Mouse (Mus musculus) forebrain, embryonic 16.5 days (tissue): ENCODE results near the gene Alg1. TPM values are rescaled to one million over a fixed set of nuclear protein-coding genes. Genes with fewer than 3 reads are reported as not detected.
"Not testable (repeated sequence)": the region's sequence is repeated elsewhere in the genome, so short reads cannot be mapped to it uniquely, and the experiment has no call there.

Source experiments
- ATAC-seq: fragments of 200-750 bp; cut with Nextera tagmentation; 2 replicates; pipeline ENCODE4 v1.8.0; 2017; ENCODE audit warnings: mild to moderate bottlenecking, moderate library complexity
- H3K27ac ChIP-seq: fragments of 300-500 bp; sonication (generic); 2 replicates; pipeline ENCODE4 v1.5.1; 2014; ENCODE audit warnings: low read length, control low read depth
- H3K27me3 ChIP-seq: fragments of 300-500 bp; sonication (generic); replicated peaks from 2 replicates; pipeline ENCODE4 v1.6.1; 2014; ENCODE audit warnings: low read length; ENCODE audit not compliant: control insufficient read depth, insufficient read depth
- H3K36me3 ChIP-seq: fragments of 300-500 bp; sonication (generic); 2 replicates; pipeline ENCODE4 v1.6.1; 2014; ENCODE audit not compliant: control insufficient read depth, insufficient read depth
- H3K4me1 ChIP-seq: fragments of 300-500 bp; sonication (generic); replicated peaks from 2 replicates; pipeline ENCODE4 v1.6.1; 2014; ENCODE audit warnings: low read length; ENCODE audit not compliant: control insufficient read depth, insufficient read depth
- H3K4me2 ChIP-seq: fragments of 300-500 bp; sonication (generic); 2 replicates; pipeline ENCODE4 v1.6.1; 2014; ENCODE audit warnings: mild to moderate bottlenecking, low read length, control low read depth
- H3K4me3 ChIP-seq: fragments of 300-500 bp; sonication (generic); replicated peaks from 2 replicates; pipeline ENCODE4 v1.5.1; 2014; ENCODE audit warnings: mild to moderate bottlenecking, low read length, control low read depth
- H3K9ac ChIP-seq: fragments of 300-500 bp; sonication (generic); replicated peaks from 2 replicates; pipeline ENCODE4 v1.6.1; 2014; ENCODE audit warnings: low read depth, low read length, control low read depth
- H3K9me3 ChIP-seq: fragments of 300-500 bp; sonication (generic); 2 replicates; pipeline ENCODE4 v1.6.1; 2016; ENCODE audit warnings: low read length; ENCODE audit not compliant: control insufficient read depth
- WGBS: fragments of 180-500 bp; shearing (Covaris S2); extraction: QIAGEN DNeasy Blood & Tissue Kit; methylation state at CpG from one replicate; pipeline ENCODE4 v1.1.7; 2014; 5-methylcytosine and 5-hydroxymethylcytosine counted together
- polyA plus RNA-seq: library from polyadenylated mRNA; unstranded; fragments of >200 nt; fragmentation: Nextera tagmentation; extraction: Ambion mirVana; gene quantifications from 2 replicates; pipeline ENCODE4 v1.2.1, GENCODE M21; 2015

Alg1 gene
- polyA plus RNA-seq, 1 experiment from 2014 or later, result 42.6 TPM

DNA sequence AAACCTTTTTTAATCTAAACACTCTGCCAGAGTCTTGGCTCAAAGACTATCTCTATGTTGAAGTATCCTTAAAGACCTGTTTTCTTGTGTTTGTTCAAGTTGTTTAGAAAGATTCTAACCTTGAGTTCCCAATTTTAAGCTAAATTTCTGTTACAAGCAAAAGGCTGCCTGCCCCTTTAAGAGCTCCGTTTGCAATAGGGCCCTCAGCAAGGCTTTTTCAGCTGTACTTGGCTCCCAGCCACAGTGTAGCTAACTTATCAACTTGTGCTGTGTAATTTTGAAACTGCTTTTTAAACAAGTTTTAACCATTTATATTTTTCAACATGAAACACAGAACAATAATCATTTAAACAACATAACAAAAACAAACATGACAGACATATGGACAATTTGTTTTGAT is 6.9 kb upstream of the Alg1 start:
- not testable (repeated sequence) for H3K36me3 ChIP-seq, H3K4me1 ChIP-seq
- 0% methylated on average over 1 of the region's 1 CpGs for WGBS

DNA sequence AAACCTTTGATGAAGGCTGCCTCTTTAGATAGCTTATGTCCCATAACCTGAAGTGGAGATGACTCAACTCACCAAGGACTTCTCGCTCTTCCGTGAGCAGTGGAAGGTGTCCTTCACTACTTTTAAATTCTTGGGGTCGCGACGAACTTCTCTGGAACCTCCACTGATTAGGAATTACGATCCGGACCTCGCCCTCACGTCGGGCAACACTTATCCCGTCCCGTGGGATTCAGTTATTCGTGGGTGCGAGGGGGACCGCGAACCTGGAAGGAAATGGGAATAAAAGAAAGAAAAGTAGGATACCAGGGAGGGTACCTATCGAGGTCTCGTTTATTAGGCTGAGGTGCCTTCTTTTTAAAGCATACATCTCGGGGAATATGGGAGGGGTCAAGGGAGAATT is 5.9 kb upstream of the Alg1 start:
- H3K27ac ChIP-seq, H3K4me3 ChIP-seq, H3K27me3 ChIP-seq, H3K9ac ChIP-seq, H3K36me3 ChIP-seq, H3K4me2 ChIP-seq, H3K9me3 ChIP-seq, ATAC-seq, H3K4me1 ChIP-seq: not testable (repeated sequence)
- WGBS, result 85% methylated on average over 19 of the region's 19 CpGs

More for the DNA sequence above, 6.9 kb upstream of the Alg1 start:
- H3K27me3 ChIP-seq, ATAC-seq, H3K9me3 ChIP-seq, H3K4me3 ChIP-seq, H3K9ac ChIP-seq, H3K27ac ChIP-seq, H3K4me2 ChIP-seq: not testable (repeated sequence)

DNA sequence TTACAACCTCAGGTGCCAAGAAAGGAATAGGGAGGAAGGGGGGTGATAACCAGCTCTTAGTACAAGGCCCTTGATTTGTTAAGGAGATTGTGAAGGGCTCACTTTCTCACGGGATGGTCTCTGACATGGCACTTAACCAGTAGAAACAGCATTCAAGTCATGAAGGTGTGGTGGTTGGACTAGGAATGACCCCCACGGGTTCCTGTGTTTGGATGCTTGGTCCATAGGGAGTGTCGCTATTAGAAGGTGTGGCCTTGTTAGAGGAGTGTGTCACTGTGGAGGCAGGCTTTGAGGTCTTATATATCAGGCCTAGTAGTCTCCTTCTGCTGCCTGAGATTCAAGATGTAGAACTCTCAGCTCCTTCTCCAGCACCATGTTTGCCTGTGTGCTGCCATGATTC is 5.3 kb upstream of the Alg1 start:
- H3K27ac ChIP-seq, H3K36me3 ChIP-seq, H3K27me3 ChIP-seq, H3K9me3 ChIP-seq, H3K4me3 ChIP-seq, H3K9ac ChIP-seq, ATAC-seq, H3K4me1 ChIP-seq, H3K4me2 ChIP-seq: not testable (repeated sequence)
- 84% methylated on average over 3 of the region's 3 CpGs for WGBS

DNA sequence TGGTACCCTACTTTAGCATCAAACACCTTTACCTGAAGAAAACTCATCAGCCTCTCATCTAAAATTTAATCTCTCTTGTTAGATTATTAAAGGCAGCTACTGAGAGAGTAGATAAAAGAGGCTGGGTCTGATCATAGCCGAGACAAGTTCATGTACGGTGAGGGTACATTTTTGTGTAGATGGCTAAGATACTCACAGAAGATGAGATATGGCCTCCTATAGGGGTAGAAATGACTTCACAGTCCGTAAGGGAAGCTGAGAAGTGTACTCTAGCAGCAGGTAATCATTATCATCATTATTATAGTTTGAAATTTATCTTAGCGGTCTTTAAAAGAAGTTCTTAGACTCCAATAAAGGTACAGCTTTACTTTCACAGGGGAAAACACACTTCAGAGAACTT is 439 bp upstream of the Alg1 start:
- peaks cover 7% of the 10 kb centered on the region for H3K4me1 ChIP-seq
- no peak overlapping the region for H3K9ac ChIP-seq
- no peaks in the 10 kb centered on the region for H3K9me3 ChIP-seq
- H3K27me3 ChIP-seq, result no peaks in the 10 kb centered on the region; the same call in 1 of the 2 replicates
- H3K36me3 ChIP-seq, result no peaks in the 10 kb centered on the region
- peak overlapping the region; percentile 83 for H3K4me2 ChIP-seq
- whole genome bisulfite sequencing, result 74% methylated on average over 4 of the region's 4 CpGs
- no peak overlapping the region for H3K27ac ChIP-seq
- H3K4me3 ChIP-seq, result peak overlapping the region; percentile 77
- no peak for ATAC-seq

DNA sequence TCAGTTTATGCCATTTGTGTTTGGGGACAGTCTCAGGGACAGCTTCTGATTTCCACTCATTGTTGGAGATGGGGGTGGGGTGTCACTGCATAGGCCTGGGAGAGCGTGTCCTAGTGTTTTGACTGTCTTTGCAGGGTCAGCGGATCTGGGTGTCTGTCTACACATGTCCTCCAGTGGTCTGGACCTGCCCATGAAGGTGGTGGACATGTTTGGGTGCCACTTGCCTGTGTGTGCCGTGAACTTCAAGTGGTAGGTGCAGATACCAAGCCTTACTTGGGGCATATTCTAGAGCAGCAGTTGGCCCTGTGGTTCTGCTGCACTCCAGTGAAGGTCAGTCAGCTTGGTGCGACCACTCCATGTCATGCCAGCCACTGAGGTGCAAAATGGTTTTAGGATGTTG is 8.9 kb downstream of the Alg1 start:
- Histone ChIP-seq H3K27me3 (no peaks in the 10 kb centered on the region), H3K9ac (no peak overlapping the region), H3K4me1 (no peaks in the 10 kb centered on the region), H3K4me3 (no peak overlapping the region), H3K36me3 (peaks cover 12% of the 10 kb centered on the region), H3K27ac (no peak overlapping the region), H3K4me2 (no peak overlapping the region), H3K9me3 (no peaks in the 10 kb centered on the region)
- 94% methylated on average over 4 of the region's 4 CpGs for WGBS
- no peak for ATAC-seq

DNA sequence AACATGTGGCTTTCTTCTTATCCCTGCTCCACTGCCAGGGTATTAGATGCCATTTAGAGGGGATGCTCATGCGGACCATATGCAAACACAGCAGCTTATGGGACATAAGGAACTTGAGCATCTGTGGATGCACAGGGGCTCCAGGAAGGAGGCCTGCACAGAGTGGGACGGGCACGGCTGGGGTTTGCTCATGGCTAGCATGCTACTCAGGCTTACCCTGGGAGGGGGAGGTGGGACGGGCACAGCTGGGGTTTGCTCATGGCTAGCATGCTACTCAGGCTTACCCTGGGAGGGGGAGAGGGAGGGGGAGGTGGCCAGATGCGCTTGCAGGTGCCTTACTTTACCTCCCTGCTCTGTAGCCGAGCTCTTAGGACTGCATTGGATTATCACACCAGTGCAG is 9.5 kb downstream of the Alg1 start:
- Histone ChIP-seq H3K4me1 (no peaks in the 10 kb centered on the region), H3K4me2 (no peak overlapping the region), H3K9me3 (no peaks in the 10 kb centered on the region), H3K4me3 (no peak overlapping the region), H3K9ac (no peak overlapping the region), H3K27ac (no peak overlapping the region), H3K36me3 (peaks cover 12% of the 10 kb centered on the region), H3K27me3 (no peaks in the 10 kb centered on the region)
- 95% methylated on average over 6 of the region's 6 CpGs for WGBS
- ATAC-seq, result no peak

DNA sequence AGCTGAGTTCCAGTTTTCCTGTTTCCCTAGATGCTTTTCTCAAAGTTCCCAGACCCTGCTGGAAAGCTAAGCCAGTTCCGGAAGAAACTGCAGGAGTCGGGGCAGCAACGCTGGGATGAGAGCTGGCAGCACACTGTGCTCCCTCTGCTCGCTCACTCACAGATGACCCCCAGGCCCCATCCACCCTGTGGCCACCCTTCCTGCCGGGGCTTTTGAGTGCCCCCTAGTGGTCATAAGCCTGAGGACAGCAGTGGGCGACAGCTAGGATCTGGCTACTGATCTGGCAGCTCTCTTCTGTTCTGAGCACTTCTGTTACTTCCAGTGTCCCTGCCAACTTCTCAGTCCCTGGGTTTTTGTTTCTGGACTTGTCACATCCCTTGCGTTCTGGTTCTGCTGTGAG is 11.0 kb downstream of the Alg1 start:
- no peak overlapping the region for H3K9ac ChIP-seq
- H3K9me3 ChIP-seq, result no peaks in the 10 kb centered on the region
- peaks cover 12% of the 10 kb centered on the region for H3K36me3 ChIP-seq
- no peak for ATAC-seq
- H3K4me1 ChIP-seq, result no peaks in the 10 kb centered on the region
- WGBS, result 35% methylated on average over 7 of the region's 7 CpGs
- H3K4me3 ChIP-seq, result no peak overlapping the region
- no peaks in the 10 kb centered on the region for H3K27me3 ChIP-seq
- H3K27ac ChIP-seq, result no peak overlapping the region
- H3K4me2 ChIP-seq, result no peak overlapping the region

DNA sequence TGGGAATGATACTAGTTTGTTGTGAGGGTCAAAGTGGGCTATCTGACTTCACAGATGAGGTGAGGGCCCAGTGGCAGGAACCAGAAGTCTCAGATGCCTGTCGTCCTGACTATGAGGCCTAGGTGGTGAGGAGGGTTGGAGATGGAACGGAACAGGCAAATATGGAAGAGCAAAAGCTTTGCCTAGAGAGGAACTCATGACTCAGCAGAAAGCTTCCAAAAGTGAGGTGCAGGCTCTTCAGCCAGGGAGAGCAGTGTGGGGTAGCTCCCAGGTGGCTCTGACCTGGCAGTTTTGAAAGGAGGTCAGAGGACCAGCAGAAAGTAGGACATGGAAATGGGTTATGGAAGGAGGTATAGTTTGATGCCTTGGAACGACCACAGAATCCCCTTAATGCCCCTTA is 17.5 kb downstream of the Alg1 start:
- Histone ChIP-seq H3K27ac (no peak overlapping the region), H3K27me3 (no peaks in the 10 kb centered on the region), H3K4me3 (no peak overlapping the region), H3K4me2 (no peak overlapping the region), H3K36me3 (no peaks in the 10 kb centered on the region), H3K9me3 (no peaks in the 10 kb centered on the region), H3K9ac (no peak overlapping the region), H3K4me1 (peaks cover 11% of the 10 kb centered on the region)
- ATAC-seq, result no peak
- 85% methylated on average over 3 of the region's 3 CpGs for WGBS

DNA sequence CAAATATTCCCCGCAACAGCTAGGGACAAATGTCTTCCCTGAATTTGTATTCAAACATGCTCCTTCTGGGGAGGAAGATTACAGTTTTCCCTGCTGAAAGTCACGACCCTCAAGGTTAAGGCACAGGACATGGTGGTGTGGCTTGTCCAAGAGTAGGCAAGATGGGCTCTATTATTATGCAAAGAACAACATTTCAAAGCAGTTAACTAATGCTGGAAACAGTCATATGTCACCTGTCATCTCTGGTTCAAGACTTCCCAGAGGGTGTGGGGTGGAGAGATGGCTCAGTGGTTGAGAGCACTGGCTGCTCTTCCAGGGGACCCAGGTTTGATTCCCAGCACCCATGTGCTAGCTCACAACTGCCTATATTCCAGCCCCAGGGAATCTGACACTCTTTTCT is 18.8 kb downstream of the Alg1 start:
- Histone ChIP-seq H3K4me2 (no peak overlapping the region), H3K4me1 (peaks cover 16% of the 10 kb centered on the region), H3K27ac (no peak overlapping the region), H3K27me3 (no peaks in the 10 kb centered on the region), H3K4me3 (no peak overlapping the region), H3K36me3 (no peaks in the 10 kb centered on the region), H3K9ac (no peak overlapping the region), H3K9me3 (no peaks in the 10 kb centered on the region)
- 98% methylated on average over 2 of the region's 2 CpGs for WGBS
- no peak for ATAC-seq

DNA sequence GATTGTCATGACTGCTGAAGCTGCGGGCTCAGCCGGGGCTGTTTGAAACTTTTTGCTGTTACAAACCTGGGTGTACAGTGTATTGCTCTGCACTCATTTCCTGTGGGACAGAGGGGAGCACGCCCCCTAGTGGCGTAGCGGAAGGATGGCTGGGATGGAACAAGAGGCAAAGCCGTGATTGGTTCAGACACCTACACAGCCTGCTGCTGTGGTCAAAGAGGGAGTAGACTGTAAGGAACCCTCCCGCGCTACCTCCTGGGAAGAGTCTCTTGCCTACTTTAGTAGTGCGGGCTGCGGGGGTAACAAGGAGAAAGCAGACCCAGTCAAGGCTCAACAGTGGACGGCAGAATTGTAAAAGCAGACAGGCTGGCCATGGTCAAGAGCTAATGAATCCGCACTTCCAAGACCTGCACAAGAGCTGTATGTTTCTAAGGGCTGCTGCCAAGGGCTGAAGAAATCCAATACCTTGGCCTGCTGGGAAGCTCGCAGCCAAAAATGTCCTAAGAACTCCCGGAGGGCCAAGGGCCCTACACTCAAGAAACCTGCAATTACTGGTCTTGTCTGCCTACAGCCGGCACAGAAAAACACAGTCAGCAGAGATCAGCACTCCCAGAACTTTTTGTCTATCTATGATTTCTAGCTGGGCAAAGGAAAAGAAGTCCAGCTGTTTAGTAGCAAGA is 21.1 kb downstream of the Alg1 start:
- WGBS, result 4% methylated on average over 15 of the region's 15 CpGs
- H3K4me3 ChIP-seq, result peak overlapping the region; percentile 57
- no peaks in the 10 kb centered on the region for H3K9me3 ChIP-seq
- peak overlapping the region; percentile 62 for H3K4me2 ChIP-seq
- H3K27ac ChIP-seq, result no peak overlapping the region
- H3K9ac ChIP-seq, result 0 out of 2 replicates have a peak overlapping the region, but pooled peaks have one; percentile 11
- no peaks in the 10 kb centered on the region for H3K27me3 ChIP-seq
- peak; percentile 3; the same call in 1 of the 2 replicates for ATAC-seq
- H3K4me1 ChIP-seq, result peaks cover 16% of the 10 kb centered on the region
- no peaks in the 10 kb centered on the region for H3K36me3 ChIP-seq
